Mouse (Mus musculus) heart, postnatal 0 days (tissue): ENCODE results near the gene Mttp. TPM values are rescaled to one million over a fixed set of nuclear protein-coding genes. Genes with fewer than 3 reads are reported as not detected.

Source experiments
- ATAC-seq: fragments of 200-750 bp; cut with Nextera tagmentation; 2 replicates; pipeline ENCODE4 v1.8.0; 2017; ENCODE audit warnings: low read depth, moderate number of reproducible peaks, moderate library complexity; ENCODE audit not compliant: insufficient read depth
- DNase-seq: peaks from one replicate; pipeline ENCODE4 v3.0.0-alpha.2; 2016; ENCODE audit warnings: low spot score
- H3K27ac ChIP-seq: fragments of 300-500 bp; sonication (generic); 2 replicates; pipeline ENCODE4 v1.5.1; 2014; ENCODE audit warnings: low read depth, mild to moderate bottlenecking
- H3K27me3 ChIP-seq: fragments of 300-500 bp; sonication (generic); 2 replicates; pipeline ENCODE4 v1.6.1; 2014; ENCODE audit warnings: low read length, mixed read lengths; ENCODE audit not compliant: control insufficient read depth, insufficient read depth
- H3K36me3 ChIP-seq: fragments of 300-500 bp; sonication (generic); replicated peaks from 2 replicates; pipeline ENCODE4 v1.6.1; 2014; ENCODE audit warnings: low read length, mixed read lengths; ENCODE audit not compliant: control insufficient read depth, insufficient read depth
- H3K4me1 ChIP-seq: fragments of 300-500 bp; sonication (generic); 2 replicates; pipeline ENCODE4 v1.6.1; 2014; ENCODE audit warnings: antibody characterized with exemption; ENCODE audit not compliant: control insufficient read depth, insufficient read depth
- H3K4me2 ChIP-seq: fragments of 300-500 bp; sonication (generic); 2 replicates; pipeline ENCODE4 v1.6.1; 2014; ENCODE audit warnings: low read depth, mild to moderate bottlenecking, low read length, moderate library complexity
- H3K4me3 ChIP-seq: fragments of 300-500 bp; sonication (generic); 2 replicates; pipeline ENCODE4 v1.5.1; 2014; ENCODE audit warnings: low read depth, low read length
- H3K9ac ChIP-seq: fragments of 300-500 bp; sonication (generic); replicated peaks from 2 replicates; pipeline ENCODE4 v1.6.1; 2014; ENCODE audit warnings: low read depth, low read length, mixed read lengths
- H3K9me3 ChIP-seq: fragments of 300-500 bp; sonication (generic); replicated peaks from 2 replicates; pipeline ENCODE4 v1.6.1; 2016; ENCODE audit warnings: low read length; ENCODE audit not compliant: control insufficient read depth
- CTCF ChIP-seq: IDR thresholded peaks from 2 replicates; pipeline ENCODE4 v1.5.1; 2016; ENCODE audit warnings: antibody characterized with exemption, control low read depth, low read depth
- EP300 ChIP-seq: IDR thresholded peaks from 2 replicates; pipeline ENCODE4 v1.6.1; 2016; ENCODE audit warnings: antibody characterized with exemption, low read depth
- WGBS: fragments of 180-500 bp; shearing (Covaris S2); extraction: QIAGEN DNeasy Blood & Tissue Kit; methylation state at CpG from one replicate; pipeline ENCODE4 v1.1.7; 2014; 5-methylcytosine and 5-hydroxymethylcytosine counted together
- polyA plus RNA-seq: library from polyadenylated mRNA; unstranded; fragments of >200 nt; fragmentation: Nextera tagmentation; extraction: Ambion mirVana; gene quantifications from 2 replicates; pipeline ENCODE4 v1.2.1, GENCODE M21; 2015
- total RNA-seq: library from RNA; depleted of rRNA; stranded (reverse); fragments of >200 nt; gene quantifications from 2 replicates; pipeline ENCODE4 v1.2.3, GENCODE M21; 2014; ENCODE audit warnings: low replicate concordance

Mttp gene
- total and polyA plus RNA-seq, 2 experiments from 2014 or later = 3.9 to 5.9 TPM

- Histone ChIP-seq H3K4me1 (peaks cover 28% of the 10 kb centered on the region), H3K9ac (no peak overlapping the region), H3K4me3 (no peak overlapping the region)
These were observed 25.2 kb downstream of the Mttp start for GRCm38 (mm10) chr3:138119444-138120105.

GRCm38 (mm10) chr3:138118831-138119230 is 25.9 kb downstream of the Mttp start:
- Histone ChIP-seq H3K4me1 (peaks cover 28% of the 10 kb centered on the region), H3K4me2 (peak overlapping the region; percentile 33), H3K27ac (peak overlapping the region; percentile 86), H3K36me3 (no peaks in the 10 kb centered on the region), H3K9ac (0 out of 2 replicates have a peak overlapping the region, but pooled peaks have one; percentile 9), H3K27me3 (no peaks in the 10 kb centered on the region), H3K9me3 (no peaks in the 10 kb centered on the region), H3K4me3 (0 out of 2 replicates have a peak overlapping the region, but pooled peaks have one; percentile 17)
- TF ChIP-seq EP300 (no peak), CTCF (no peak)
- peak; percentile 32 for ATAC-seq
- WGBS = 42% methylated on average over 14 of the region's 14 CpGs
- DNase-seq = peak; percentile 34

More at GRCm38 (mm10) chr3:138119444-138120105, 25.2 kb downstream of the Mttp start:
- Histone ChIP-seq H3K27me3 (no peaks in the 10 kb centered on the region), H3K27ac (peak overlapping the region; percentile 86), H3K36me3 (no peaks in the 10 kb centered on the region), H3K9me3 (no peaks in the 10 kb centered on the region), H3K4me2 (peak overlapping the region; percentile 33)
- 35% methylated on average over 16 of the region's 16 CpGs for whole genome bisulfite sequencing
- DNase-seq (peak; percentile 65), ATAC-seq (peak; percentile 88)
- no peak for TF ChIP-seq EP300
- TF ChIP-seq CTCF = peak; percentile 34

- 0 out of 2 replicates have a peak overlapping the region, but pooled peaks have one; percentile 9 for H3K9ac ChIP-seq
- H3K9me3 ChIP-seq = no peaks in the 10 kb centered on the region
- ATAC-seq = no peak
- no peaks in the 10 kb centered on the region for H3K36me3 ChIP-seq
- H3K4me1 ChIP-seq = peaks cover 28% of the 10 kb centered on the region
- peak overlapping the region; percentile 86 for H3K27ac ChIP-seq
- TF ChIP-seq EP300 (no peak), CTCF (no peak)
- 53% methylated on average over 6 of the region's 6 CpGs for WGBS
- H3K4me3 ChIP-seq = no peak overlapping the region
- peak overlapping the region; percentile 33 for H3K4me2 ChIP-seq
- no peak for DNase-seq
- H3K27me3 ChIP-seq = no peaks in the 10 kb centered on the region
These were observed 26.4 kb downstream of the Mttp start for GRCm38 (mm10) chr3:138118392-138118791.

GRCm38 (mm10) chr3:138116871-138117270 is 27.9 kb downstream of the Mttp start:
- Histone ChIP-seq H3K36me3 (no peaks in the 10 kb centered on the region), H3K27me3 (no peaks in the 10 kb centered on the region), H3K4me3 (no peak overlapping the region), H3K4me2 (no peak overlapping the region), H3K27ac (peak overlapping the region; percentile 73), H3K4me1 (peaks cover 28% of the 10 kb centered on the region), H3K9ac (no peak overlapping the region), H3K9me3 (no peaks in the 10 kb centered on the region)
- 35% methylated on average over 4 of the region's 4 CpGs for WGBS
- TF ChIP-seq CTCF = no peak
- no peak for TF ChIP-seq EP300
- ATAC-seq (no peak), DNase-seq (peak; percentile 80)

GRCm38 (mm10) chr3:138114106-138114505 is 30.7 kb downstream of the Mttp start:
- Histone ChIP-seq H3K4me3 (no peak overlapping the region), H3K9me3 (no peaks in the 10 kb centered on the region), H3K27ac (no peak overlapping the region), H3K36me3 (no peaks in the 10 kb centered on the region), H3K4me2 (no peak overlapping the region), H3K9ac (no peak overlapping the region), H3K4me1 (peaks cover 25% of the 10 kb centered on the region), H3K27me3 (no peaks in the 10 kb centered on the region)
- WGBS = 81% methylated on average over 17 of the region's 17 CpGs
- ATAC-seq (no peak), DNase-seq (no peak)
- TF ChIP-seq EP300 (no peak), CTCF (no peak)
